Mouse (Mus musculus): ENCODE data around the gene Ankrd28. TPM values are rescaled to one million over a fixed set of nuclear protein-coding genes. Genes with fewer than 3 reads are reported as not detected.

Ankrd28 gene
- polyA plus RNA-seq, 1 experiment from 2014 or later, result 20.1 TPM

DNA sequence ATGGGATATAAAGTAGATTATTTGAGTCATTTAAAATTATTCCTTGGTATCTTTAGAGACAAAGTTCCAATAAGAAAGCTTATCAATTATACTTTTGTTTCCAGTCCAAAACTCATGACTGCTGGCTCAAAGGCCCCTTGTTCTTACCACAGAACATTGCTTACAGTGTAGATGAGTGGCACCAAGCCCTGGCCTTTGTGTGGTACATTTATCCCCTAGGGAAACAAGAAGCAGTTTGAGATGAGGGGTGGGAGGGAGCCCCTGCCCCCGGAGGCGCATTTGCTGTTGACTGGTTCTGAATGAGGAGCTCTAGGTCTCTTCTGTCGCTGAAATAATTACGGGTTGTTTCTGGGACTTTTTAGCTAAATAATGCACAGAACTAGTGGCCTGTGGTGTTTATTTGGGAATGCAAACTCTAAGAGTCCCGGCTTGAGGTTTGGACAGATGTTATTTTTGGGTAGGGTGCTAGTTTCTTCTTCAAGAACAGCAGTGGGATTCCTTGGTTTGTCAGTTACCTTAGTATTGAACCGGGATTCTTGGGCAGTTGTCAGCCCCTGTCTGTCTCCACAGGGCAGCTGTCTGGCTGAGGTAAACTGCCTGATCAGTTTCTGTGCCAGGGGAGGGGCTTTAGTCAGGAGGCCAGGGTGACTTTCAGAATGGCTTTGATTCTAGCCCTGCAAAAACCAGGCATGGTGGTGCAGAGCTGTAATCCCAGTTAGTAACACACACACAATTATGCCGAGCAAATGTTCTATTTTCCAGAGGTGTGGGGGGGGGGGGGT, 169.9 kb downstream of the Ankrd28 start:
- H3K27ac ChIP-seq, result no peak overlapping the region
- WGBS (ENCODE audit: missing documents), result 95% methylated on average over 7 of the region's 7 CpGs
- no peaks in the 10 kb centered on the region for H3K79me2 ChIP-seq (ENCODE audit: inconsistent target)
- no peaks in the 10 kb centered on the region for H3K36me3 ChIP-seq (ENCODE audit: inconsistent target)
- no peak overlapping the region for H3K4me3 ChIP-seq (ENCODE audit: inconsistent target)

DNA sequence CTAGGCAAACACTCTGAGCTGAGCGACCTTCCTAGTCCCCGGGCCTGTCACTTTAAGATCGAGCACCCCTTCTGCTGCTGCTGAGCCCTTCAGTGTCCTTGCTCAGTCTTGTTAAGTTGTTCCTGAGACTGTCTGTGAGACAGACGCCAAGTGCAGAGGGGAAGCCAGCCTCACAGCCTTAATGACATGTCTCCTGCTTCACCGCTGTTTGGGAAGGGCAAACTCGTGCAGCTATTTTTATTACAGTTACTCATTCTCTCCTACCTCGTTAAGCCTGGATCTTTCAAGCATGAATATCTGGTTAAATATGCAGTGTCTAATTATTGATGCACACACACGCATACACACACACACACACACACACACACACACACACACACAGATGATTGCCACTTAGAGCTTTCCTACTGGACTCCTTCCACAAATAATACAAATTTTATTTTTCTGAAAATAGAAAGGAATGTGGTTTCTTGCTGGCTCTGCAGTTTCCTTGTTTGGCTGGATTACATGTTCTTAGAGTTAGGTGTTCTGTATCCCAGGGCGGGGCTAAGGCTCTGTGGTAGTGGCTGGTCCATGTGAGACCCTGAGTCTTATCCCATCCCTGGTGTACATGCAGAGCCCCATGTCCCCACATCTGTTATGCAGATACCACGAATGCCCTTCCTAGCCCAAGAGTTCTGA, 170.8 kb downstream of the Ankrd28 start:
- 61% methylated on average over 9 of the region's 10 CpGs for WGBS (ENCODE audit: missing documents)
- H3K27ac ChIP-seq, result no peak overlapping the region

DNA sequence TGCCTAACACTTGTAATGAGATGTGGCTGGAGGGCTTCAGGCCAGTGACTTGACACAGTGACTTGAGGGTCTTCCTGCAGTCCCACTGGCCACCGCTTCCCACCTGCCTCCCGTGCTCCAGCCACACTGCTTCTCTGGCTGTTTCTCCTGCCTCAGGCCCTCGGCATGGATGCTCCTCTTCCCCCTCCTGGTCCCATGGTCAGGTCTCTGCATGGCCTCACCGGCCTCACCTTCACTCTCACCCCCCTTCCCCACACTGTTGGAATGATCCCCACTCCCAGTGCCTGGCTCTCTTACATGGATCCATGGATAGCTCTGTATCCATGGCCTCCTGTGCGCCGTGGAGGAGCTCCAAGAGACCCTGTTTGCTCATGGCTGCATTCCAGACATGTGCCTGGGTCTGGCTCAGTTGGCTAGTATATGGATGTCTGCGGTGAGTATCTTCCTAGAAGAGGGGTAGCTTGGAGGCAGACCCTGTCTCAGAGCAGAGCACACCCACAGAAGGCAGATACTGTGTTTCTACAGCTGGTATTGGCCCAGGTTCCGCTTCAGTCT, 172.2 kb downstream of the Ankrd28 start:
- H3K79me2 ChIP-seq (ENCODE audit: inconsistent target), result no peaks in the 10 kb centered on the region
- no peak overlapping the region for H3K4me3 ChIP-seq (ENCODE audit: inconsistent target)
- H3K27ac ChIP-seq, result no peak overlapping the region
- no peaks in the 10 kb centered on the region for H3K36me3 ChIP-seq (ENCODE audit: inconsistent target)
- 97% methylated on average over 8 of the region's 8 CpGs for WGBS (ENCODE audit: missing documents)

More for the DNA sequence above, 170.8 kb downstream of the Ankrd28 start:
- H3K4me3 ChIP-seq (ENCODE audit: inconsistent target), result no peak overlapping the region
- H3K36me3 ChIP-seq (ENCODE audit: inconsistent target), result no peaks in the 10 kb centered on the region
- no peaks in the 10 kb centered on the region for H3K79me2 ChIP-seq (ENCODE audit: inconsistent target)

DNA sequence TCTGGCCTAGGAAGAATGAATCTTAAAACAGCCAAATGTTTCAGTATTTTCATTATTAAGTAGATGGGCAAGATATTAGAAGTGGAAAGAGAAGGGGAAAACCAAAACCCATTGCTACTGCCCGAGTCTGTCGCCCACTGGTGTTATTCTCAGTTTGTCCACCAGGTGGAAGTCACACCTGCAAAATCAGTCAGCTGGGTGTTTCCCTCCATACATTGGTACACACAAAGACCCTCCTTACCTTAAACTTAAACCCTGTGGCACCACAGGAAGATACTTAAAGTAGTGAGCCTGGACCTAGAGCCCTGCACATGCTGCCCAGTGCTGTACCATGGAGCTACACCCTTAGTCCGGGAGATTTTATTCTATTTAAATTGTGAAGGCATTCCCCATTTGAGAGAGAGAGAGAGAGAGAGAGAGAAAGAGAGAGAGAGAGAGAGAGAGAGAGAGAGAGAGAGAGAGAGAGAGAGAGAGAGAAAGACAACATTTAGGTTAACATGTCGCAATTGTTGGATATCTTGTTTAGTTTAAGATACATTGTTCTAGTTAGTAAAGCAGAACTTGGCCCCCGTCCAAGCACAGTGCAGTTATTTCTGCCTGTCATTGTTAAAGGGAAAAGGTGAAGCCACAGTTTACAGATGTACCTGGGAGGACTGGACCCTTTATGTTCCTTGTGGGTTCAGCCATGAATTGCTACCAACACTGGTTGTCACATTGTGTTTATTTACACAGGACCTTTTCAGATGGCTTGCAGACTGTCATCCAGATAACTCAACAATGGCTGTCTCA, 173.4 kb downstream of the Ankrd28 start:
- H3K27ac ChIP-seq, result no peak overlapping the region
- 14% methylated on average over 4 of the region's 5 CpGs for WGBS (ENCODE audit: missing documents)
- no peak overlapping the region for H3K4me3 ChIP-seq (ENCODE audit: inconsistent target)
- no peaks in the 10 kb centered on the region for H3K36me3 ChIP-seq (ENCODE audit: inconsistent target)
- no peaks in the 10 kb centered on the region for H3K79me2 ChIP-seq (ENCODE audit: inconsistent target)

DNA sequence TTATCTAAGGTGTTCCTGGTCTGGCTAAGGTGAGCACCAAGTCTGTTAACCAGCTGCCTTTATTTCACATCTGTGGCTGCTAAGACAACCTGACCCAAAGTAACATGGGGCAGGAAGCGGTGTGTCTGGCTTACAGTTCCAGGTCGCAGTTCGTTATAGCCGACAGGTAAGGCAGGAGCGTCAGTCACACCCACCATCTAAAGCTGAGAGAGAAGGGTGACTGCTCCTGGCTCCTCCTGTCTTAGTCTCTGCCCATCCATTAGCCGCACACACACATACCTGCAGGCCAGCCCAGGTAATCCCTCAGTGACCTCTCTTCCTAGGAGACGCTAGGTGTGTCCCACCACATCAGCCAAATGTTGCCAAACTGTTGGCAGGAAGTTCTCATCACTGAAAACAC, 174.1 kb downstream of the Ankrd28 start:
- Histone ChIP-seq H3K36me3 (ENCODE audit: inconsistent target) (no peaks in the 10 kb centered on the region), H3K79me2 (ENCODE audit: inconsistent target) (no peaks in the 10 kb centered on the region), H3K4me3 (ENCODE audit: inconsistent target) (no peak overlapping the region), H3K27ac (no peak overlapping the region)
- 86% methylated on average over 7 of the region's 7 CpGs for WGBS (ENCODE audit: missing documents)

DNA sequence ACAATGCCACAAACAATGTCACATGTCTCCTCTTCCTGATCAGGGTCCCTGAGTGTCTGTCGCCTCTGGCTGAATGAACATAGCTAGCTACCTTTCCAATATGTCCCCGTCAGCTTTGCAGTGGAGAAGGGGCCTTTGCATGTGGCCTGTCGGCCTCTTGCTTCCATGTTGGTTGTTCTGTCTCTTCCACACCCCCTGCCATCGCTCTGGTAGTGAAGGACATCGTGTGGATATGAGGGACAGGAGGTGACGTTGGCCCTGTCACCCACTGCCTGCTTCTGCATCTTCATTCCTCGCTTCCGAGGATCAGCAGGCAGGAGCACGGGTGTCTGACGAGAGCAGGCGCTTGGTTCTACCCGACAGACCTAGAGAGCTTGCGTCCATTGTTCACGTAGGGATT, 175.0 kb downstream of the Ankrd28 start:
- Histone ChIP-seq H3K36me3 (ENCODE audit: inconsistent target) (no peaks in the 10 kb centered on the region), H3K79me2 (ENCODE audit: inconsistent target) (no peaks in the 10 kb centered on the region), H3K27ac (no peak overlapping the region), H3K4me3 (ENCODE audit: inconsistent target) (no peak overlapping the region)
- 95% methylated on average over 14 of the region's 14 CpGs for WGBS (ENCODE audit: missing documents)

DNA sequence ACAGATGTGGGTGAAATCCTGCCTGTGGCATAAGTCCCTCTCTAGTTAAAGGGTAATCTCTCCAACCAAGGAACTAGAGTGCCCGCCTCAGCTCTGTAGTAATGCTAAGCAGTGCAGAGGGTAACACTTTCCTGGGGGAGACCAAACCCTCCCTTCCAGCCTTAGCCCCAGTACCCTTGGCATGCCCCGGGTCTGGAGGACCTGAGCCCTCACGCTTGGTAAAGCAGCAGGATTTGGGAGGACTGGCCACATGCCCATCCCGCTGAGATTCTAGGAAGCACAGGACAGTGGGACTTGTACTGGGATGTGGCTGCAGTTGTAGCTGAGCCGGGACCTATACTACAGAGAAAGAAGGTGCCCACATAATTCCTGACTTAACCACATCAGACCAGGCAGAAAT, 175.6 kb downstream of the Ankrd28 start:
- Histone ChIP-seq H3K27ac (no peak overlapping the region), H3K36me3 (ENCODE audit: inconsistent target) (no peaks in the 10 kb centered on the region), H3K4me3 (ENCODE audit: inconsistent target) (no peak overlapping the region), H3K79me2 (ENCODE audit: inconsistent target) (no peaks in the 10 kb centered on the region)
- WGBS (ENCODE audit: missing documents), result 92% methylated on average over 5 of the region's 5 CpGs

DNA sequence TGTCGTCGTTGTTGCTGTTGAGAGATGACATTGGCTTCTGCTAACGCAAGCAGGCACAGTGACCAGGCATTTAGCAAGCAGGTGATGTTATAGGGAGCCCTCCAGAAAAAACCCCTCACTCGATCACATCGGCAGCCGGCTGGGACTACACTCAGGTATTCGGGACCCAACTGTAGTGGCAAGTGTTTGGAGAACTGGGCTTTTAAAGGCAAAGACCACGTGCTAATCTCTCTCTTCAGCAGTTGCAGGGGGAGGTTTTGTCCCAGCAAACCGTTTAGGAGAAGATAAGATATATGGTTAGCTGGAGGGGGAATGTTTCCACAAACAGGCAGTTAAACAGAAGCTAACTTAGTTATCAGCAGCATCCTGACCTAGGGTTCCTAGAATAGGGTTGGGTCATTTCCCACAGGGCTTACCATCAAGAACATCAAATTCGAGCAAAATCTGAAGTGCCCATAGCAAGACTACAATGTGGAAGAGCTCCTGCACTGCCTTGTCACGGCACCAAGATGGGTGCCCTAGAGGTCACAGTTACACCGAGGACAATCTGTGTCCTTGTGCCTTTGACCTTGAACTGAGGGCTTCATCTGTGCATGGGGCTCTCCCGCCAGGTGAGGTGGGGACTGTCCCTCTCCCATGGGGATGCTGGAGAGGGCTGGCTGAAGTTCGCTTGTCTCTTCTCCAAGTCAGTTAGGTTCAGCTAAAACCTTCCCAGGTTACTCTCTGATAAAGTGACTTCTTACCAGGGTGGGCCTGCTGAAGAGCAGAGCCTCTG, 177.2 kb downstream of the Ankrd28 start:
- Histone ChIP-seq H3K79me2 (ENCODE audit: inconsistent target) (no peaks in the 10 kb centered on the region), H3K4me3 (ENCODE audit: inconsistent target) (no peak overlapping the region), H3K27ac (no peak overlapping the region), H3K36me3 (ENCODE audit: inconsistent target) (no peaks in the 10 kb centered on the region)
- WGBS (ENCODE audit: missing documents), result 90% methylated on average over 14 of the region's 14 CpGs

DNA sequence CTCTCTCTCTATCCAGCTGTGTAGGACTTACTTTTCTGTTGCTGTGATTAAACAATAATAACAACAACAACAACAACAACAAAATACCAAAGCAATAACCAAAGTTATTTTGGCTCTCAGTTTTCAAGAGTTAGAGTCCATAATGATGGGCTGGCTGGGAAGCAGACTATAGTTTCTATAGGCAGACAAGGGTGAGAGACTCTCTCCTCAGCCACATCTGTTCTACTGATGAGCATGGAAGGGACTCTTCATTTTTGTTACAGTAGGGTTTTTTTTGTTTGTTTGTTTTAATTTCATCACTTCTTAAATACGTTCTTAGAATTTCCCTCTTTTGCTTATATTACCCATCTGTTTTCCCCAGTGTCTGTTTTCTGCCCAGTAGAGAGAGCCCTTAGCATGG, 177.8 kb downstream of the Ankrd28 start:
- no peaks in the 10 kb centered on the region for H3K36me3 ChIP-seq (ENCODE audit: inconsistent target)
- no peaks in the 10 kb centered on the region for H3K79me2 ChIP-seq (ENCODE audit: inconsistent target)
- 100% methylated on average over 1 of the region's 1 CpGs for WGBS (ENCODE audit: missing documents)
- no peak overlapping the region for H3K27ac ChIP-seq
- H3K4me3 ChIP-seq (ENCODE audit: inconsistent target), result no peak overlapping the region

DNA sequence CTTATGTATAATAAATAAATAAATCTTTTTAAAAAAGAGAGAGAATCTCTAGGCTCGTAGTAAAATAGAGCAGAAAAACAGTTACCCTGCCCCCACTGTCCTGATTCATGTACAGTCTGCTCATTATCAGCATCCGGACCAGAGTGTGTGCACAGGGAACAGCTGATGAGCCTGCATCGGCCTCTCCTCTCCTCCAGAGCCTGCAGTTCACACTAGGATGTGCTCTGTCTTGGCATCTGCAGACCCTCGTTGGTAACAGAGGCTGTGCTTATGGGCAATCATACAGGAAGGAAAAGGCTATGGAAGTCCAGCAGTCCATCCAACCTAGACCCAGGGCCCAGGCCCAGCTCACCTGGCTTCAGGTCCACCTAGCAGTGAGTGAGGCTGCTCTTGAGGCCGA, 178.3 kb downstream of the Ankrd28 start:
- H3K36me3 ChIP-seq (ENCODE audit: inconsistent target), result no peaks in the 10 kb centered on the region
- H3K79me2 ChIP-seq (ENCODE audit: inconsistent target), result no peaks in the 10 kb centered on the region
- WGBS (ENCODE audit: missing documents), result 85% methylated on average over 5 of the region's 5 CpGs
- H3K27ac ChIP-seq, result no peak overlapping the region
- no peak overlapping the region for H3K4me3 ChIP-seq (ENCODE audit: inconsistent target)

DNA sequence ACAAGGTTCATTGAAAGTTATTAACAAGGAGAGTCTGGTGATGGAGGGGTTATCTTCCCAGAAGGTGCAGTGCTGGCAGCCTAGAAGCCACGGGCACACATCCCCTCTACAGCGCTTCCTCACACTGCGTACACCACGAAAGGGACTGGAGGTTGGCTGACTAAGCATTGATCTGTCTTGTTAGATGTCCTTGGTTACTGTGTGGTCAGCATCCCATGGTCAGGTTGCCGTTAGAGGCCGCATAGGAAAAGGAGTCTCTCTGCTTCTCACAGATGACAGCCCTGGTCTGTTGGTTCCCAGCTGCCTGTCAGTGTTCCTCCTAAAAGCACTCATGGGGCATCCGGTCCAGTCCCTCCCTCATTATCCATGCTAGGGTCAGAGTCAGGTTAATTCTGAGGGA, 179.2 kb downstream of the Ankrd28 start:
- Histone ChIP-seq H3K27ac (no peak overlapping the region), H3K79me2 (ENCODE audit: inconsistent target) (no peaks in the 10 kb centered on the region), H3K4me3 (ENCODE audit: inconsistent target) (no peak overlapping the region), H3K36me3 (ENCODE audit: inconsistent target) (no peaks in the 10 kb centered on the region)
- 85% methylated on average over 7 of the region's 7 CpGs for WGBS (ENCODE audit: missing documents)

DNA sequence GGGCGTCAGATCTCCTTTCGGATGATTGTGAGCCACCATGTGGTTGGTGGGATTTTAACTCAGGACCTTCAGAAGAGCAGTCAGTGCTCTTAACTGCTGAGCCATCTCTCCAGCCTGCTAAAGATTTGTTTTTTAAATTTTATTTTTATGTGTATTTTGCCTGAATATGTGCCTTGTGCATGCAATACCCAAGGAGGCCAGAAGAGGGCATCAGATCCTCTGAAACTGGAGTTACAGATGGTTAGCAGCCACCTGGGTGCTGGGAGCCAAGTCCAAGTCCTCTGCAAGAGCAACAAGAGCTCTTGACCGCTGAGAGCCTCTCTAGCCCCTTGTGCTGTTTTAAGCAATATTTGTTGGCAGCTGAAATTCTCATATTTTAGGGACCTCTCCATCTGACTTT, 180.1 kb downstream of the Ankrd28 start:
- no peak overlapping the region for H3K27ac ChIP-seq
- H3K36me3 ChIP-seq (ENCODE audit: inconsistent target), result no peaks in the 10 kb centered on the region
- no peaks in the 10 kb centered on the region for H3K79me2 ChIP-seq (ENCODE audit: inconsistent target)
- WGBS (ENCODE audit: missing documents), result 97% methylated on average over 3 of the region's 3 CpGs
- H3K4me3 ChIP-seq (ENCODE audit: inconsistent target), result no peak overlapping the region

Data from macrophage (primary cell).